Mouse (Mus musculus): ENCODE measurements around the gene Atpaf2. TPM values are rescaled to one million over a fixed set of nuclear protein-coding genes. Genes with fewer than 3 reads are reported as not detected.

Atpaf2 gene
- polyA plus RNA-seq, 1 experiment from 2014 or later: 41.2 TPM

- Histone ChIP-seq H3K9me3 (replicated peaks; ENCODE audit: low read length) (no peaks in the 10 kb centered on the region), H3K4me3 (replicated peaks; ENCODE audit: low read depth, low read length) (no peak overlapping the region), H3K9ac (ENCODE audit: low read depth, low read length) (no peak overlapping the region), H3K27me3 (ENCODE audit: insufficient read depth, low read length) (no peaks in the 10 kb centered on the region), H3K27ac (no peak overlapping the region), H3K36me3 (ENCODE audit: insufficient read depth, low read length) (no peaks in the 10 kb centered on the region), H3K4me1 (replicated peaks; ENCODE audit: insufficient read depth, low read length) (no peaks in the 10 kb centered on the region; the same call in 1 of the 2 replicates), H3K4me2 (ENCODE audit: low read length) (no peak overlapping the region)
- no peak for ATAC-seq (replicated peaks; ENCODE audit: low FRiP score, low read depth)
- no peak for DNase-seq (ENCODE audit: low spot score)
- TF ChIP-seq CTCF (IDR thresholded peaks at IDR 0.05; ENCODE audit: low read depth): no peak
- WGBS: 50% methylated on average over 1 of the region's 1 CpGs
Measured at GRCm38 (mm10) chr11:60357116-60357515, 61.1 kb downstream of the Atpaf2 start.

GRCm38 (mm10) chr11:60355952-60356351 is 62.3 kb downstream of the Atpaf2 start:
- H3K4me1 ChIP-seq (replicated peaks; ENCODE audit: insufficient read depth, low read length): no peaks in the 10 kb centered on the region; the same call in 1 of the 2 replicates

GRCm38 (mm10) chr11:60352559-60353411 is 65.5 kb downstream of the Atpaf2 start, which contains the start of the genes Tom1l2 and Drc3:
TSS of gene Tom1l2 (minus strand) at chr11:60352905.
TSS of gene Drc3 (plus strand) at chr11:60353329.
- peak within 1 kb of the TSS; percentile 85 for H3K4me2 ChIP-seq (ENCODE audit: low read length)
- H3K9ac ChIP-seq (ENCODE audit: low read depth, low read length): peak within 1 kb of the TSS; percentile 78
- peak within 1 kb of the TSS; percentile 79 for H3K27ac ChIP-seq
- no peak; the same call in 1 of the 2 replicates for TF ChIP-seq CTCF (IDR thresholded peaks at IDR 0.05; ENCODE audit: low read depth)
- H3K27me3 ChIP-seq (ENCODE audit: insufficient read depth, low read length): no peaks in the 10 kb centered on the region
- no peaks in the 10 kb centered on the region for H3K36me3 ChIP-seq (ENCODE audit: insufficient read depth, low read length)
- ATAC-seq (replicated peaks; ENCODE audit: low FRiP score, low read depth) (peak; percentile 100), DNase-seq (ENCODE audit: low spot score) (peak; percentile 100)
- peak within 1 kb of the TSS; percentile 69 for H3K4me3 ChIP-seq (replicated peaks; ENCODE audit: low read depth, low read length)
- H3K9me3 ChIP-seq (replicated peaks; ENCODE audit: low read length): no peaks in the 10 kb centered on the region
- no peaks in the 10 kb centered on the region; the same call in 1 of the 2 replicates for H3K4me1 ChIP-seq (replicated peaks; ENCODE audit: insufficient read depth, low read length)
- WGBS: under 1% methylated on average over 57 of the region's 57 CpGs

More at GRCm38 (mm10) chr11:60355952-60356351, 62.3 kb downstream of the Atpaf2 start:
- WGBS: 91% methylated on average over 2 of the region's 2 CpGs
- no peak overlapping the region for H3K4me2 ChIP-seq (ENCODE audit: low read length)
- no peak overlapping the region for H3K27ac ChIP-seq
- ATAC-seq (replicated peaks; ENCODE audit: low FRiP score, low read depth) (no peak), DNase-seq (ENCODE audit: low spot score) (no peak)
- H3K36me3 ChIP-seq (ENCODE audit: insufficient read depth, low read length): no peaks in the 10 kb centered on the region
- H3K9me3 ChIP-seq (replicated peaks; ENCODE audit: low read length): no peaks in the 10 kb centered on the region
- H3K4me3 ChIP-seq (replicated peaks; ENCODE audit: low read depth, low read length): no peak overlapping the region
- TF ChIP-seq CTCF (IDR thresholded peaks at IDR 0.05; ENCODE audit: low read depth): no peak
- H3K27me3 ChIP-seq (ENCODE audit: insufficient read depth, low read length): no peaks in the 10 kb centered on the region
- H3K9ac ChIP-seq (ENCODE audit: low read depth, low read length): no peak overlapping the region

GRCm38 (mm10) chr11:60351925-60352371 is 66.3 kb downstream of the Atpaf2 start:
- TF ChIP-seq CTCF (IDR thresholded peaks at IDR 0.05; ENCODE audit: low read depth): no peak

GRCm38 (mm10) chr11:60351388-60351787 is 66.9 kb downstream of the Atpaf2 start:
- ATAC-seq (replicated peaks; ENCODE audit: low FRiP score, low read depth) (no peak), DNase-seq (ENCODE audit: low spot score) (peak; percentile 45)
- H3K4me2 ChIP-seq (ENCODE audit: low read length): peak overlapping the region; percentile 85
- H3K27ac ChIP-seq: no peak overlapping the region
- H3K9me3 ChIP-seq (replicated peaks; ENCODE audit: low read length): no peaks in the 10 kb centered on the region
- peak overlapping the region; percentile 69 for H3K4me3 ChIP-seq (replicated peaks; ENCODE audit: low read depth, low read length)
- H3K27me3 ChIP-seq (ENCODE audit: insufficient read depth, low read length): no peaks in the 10 kb centered on the region
- no peaks in the 10 kb centered on the region; the same call in 1 of the 2 replicates for H3K4me1 ChIP-seq (replicated peaks; ENCODE audit: insufficient read depth, low read length)
- peak; percentile 53 for TF ChIP-seq CTCF (IDR thresholded peaks at IDR 0.05; ENCODE audit: low read depth)
- H3K9ac ChIP-seq (ENCODE audit: low read depth, low read length): peak overlapping the region; percentile 10; the same call in 1 of the 2 replicates
- no peaks in the 10 kb centered on the region for H3K36me3 ChIP-seq (ENCODE audit: insufficient read depth, low read length)
- WGBS: 60% methylated on average over 2 of the region's 2 CpGs

More at GRCm38 (mm10) chr11:60351925-60352371, 66.3 kb downstream of the Atpaf2 start:
- peak overlapping the region; percentile 85 for H3K4me2 ChIP-seq (ENCODE audit: low read length)
- H3K4me1 ChIP-seq (replicated peaks; ENCODE audit: insufficient read depth, low read length): no peaks in the 10 kb centered on the region; the same call in 1 of the 2 replicates
- H3K27me3 ChIP-seq (ENCODE audit: insufficient read depth, low read length): no peaks in the 10 kb centered on the region
- no peaks in the 10 kb centered on the region for H3K36me3 ChIP-seq (ENCODE audit: insufficient read depth, low read length)
- 15% methylated on average over 11 of the region's 11 CpGs for WGBS
- DNase-seq (ENCODE audit: low spot score) (peak; percentile 30), ATAC-seq (replicated peaks; ENCODE audit: low FRiP score, low read depth) (no peak)
- peak overlapping the region; percentile 78 for H3K9ac ChIP-seq (ENCODE audit: low read depth, low read length)
- H3K27ac ChIP-seq: peak overlapping the region; percentile 79
- peak overlapping the region; percentile 69 for H3K4me3 ChIP-seq (replicated peaks; ENCODE audit: low read depth, low read length)
- no peaks in the 10 kb centered on the region for H3K9me3 ChIP-seq (replicated peaks; ENCODE audit: low read length)

Other genes starting within 250 kb of the Atpaf2 start
- 44.4 and 50.6 TPM in 2 replicates for gene Srebf1, start 195.9 kb downstream of the Atpaf2 start, polyA plus RNA-seq (2015; fragmentation: Nextera tagmentation; extraction: Ambion mirVana)
- 27.9 and 29.9 TPM in 2 replicates for gene Tom1l2, start 65.6 kb downstream of the Atpaf2 start, polyA plus RNA-seq (2015; fragmentation: Nextera tagmentation; extraction: Ambion mirVana)
- gene Drc3, start 65.1 kb downstream of the Atpaf2 start, polyA plus RNA-seq (2015; fragmentation: Nextera tagmentation; extraction: Ambion mirVana): 2.1 and 2.2 TPM in 2 replicates
- 18.3 and 19.2 TPM in 2 replicates for gene Gid4, start 1.3 kb downstream of the Atpaf2 start, polyA plus RNA-seq (2015; fragmentation: Nextera tagmentation; extraction: Ambion mirVana)
- gene Drg2, start 36.1 kb upstream of the Atpaf2 start, polyA plus RNA-seq (2015; fragmentation: Nextera tagmentation; extraction: Ambion mirVana): 77.4 and 80.7 TPM in 2 replicates
- 0.13 and 0.19 TPM in 2 replicates for gene Myo15, start 50.9 kb upstream of the Atpaf2 start, polyA plus RNA-seq (2015; fragmentation: Nextera tagmentation; extraction: Ambion mirVana)
- 38.3 and 41.5 TPM in 2 replicates for gene Alkbh5, start 117.9 kb upstream of the Atpaf2 start, polyA plus RNA-seq (2015; fragmentation: Nextera tagmentation; extraction: Ambion mirVana)